Mouse (Mus musculus): Measurements from ENCODE around the gene Cdc42ep2. TPM values are rescaled to one million over a fixed set of nuclear protein-coding genes. Genes with fewer than 3 reads are reported as not detected.

Cdc42ep2 gene
- total and polyA plus RNA-seq, 3 experiments: 1.1 to 1.7 TPM; not detected in 1

DNA sequence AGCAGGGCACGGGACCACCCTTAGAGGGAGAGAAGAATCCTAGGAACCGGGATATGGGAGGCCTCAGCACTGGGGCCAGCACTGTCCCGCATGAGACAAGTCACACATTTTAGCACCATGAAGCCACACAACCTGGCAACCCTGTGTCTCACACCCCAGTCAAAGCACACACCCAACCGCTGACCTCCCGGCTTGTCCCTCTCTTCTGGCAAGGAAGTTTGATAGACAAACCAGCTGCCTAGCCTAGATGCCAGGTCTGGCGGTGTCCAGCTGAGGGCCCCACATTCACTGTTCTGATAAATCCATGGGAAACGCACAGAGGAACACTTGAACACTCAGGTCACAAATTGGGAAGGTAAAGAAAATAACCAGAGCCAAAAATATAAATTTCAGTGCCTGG lies 18.0 kb upstream of the Cdc42ep2 start:
- Histone ChIP-seq H3K4me3 (ENCODE audit: control insufficient read depth in 1 of 2, insufficient read depth in 1 of 2, low read depth in 2 of 2, low read length in 2 of 2) (no peak overlapping the region), H3K9me3 (replicated peaks; ENCODE audit: insufficient read depth, low read length) (no peaks in the 10 kb centered on the region), H3K27me3 (ENCODE audit: control insufficient read depth in 1 of 2, insufficient read depth in 2 of 2, low read length in 2 of 2) (no peaks in the 10 kb centered on the region), H3K27ac (ENCODE audit: control insufficient read depth, low read depth, low read length) (no peak overlapping the region), H3K9ac (ENCODE audit: control insufficient read depth, low read depth, low read length, poor library complexity, severe bottlenecking) (no peak overlapping the region), H3K36me3 (ENCODE audit: control insufficient read depth in 1 of 2, insufficient read depth in 2 of 2, low read length in 2 of 2) (no peaks in the 10 kb centered on the region; a peak in 1 of 4 replicates), H3K79me2 (ENCODE audit: control insufficient read depth, insufficient read depth, low read length, poor library complexity) (no peaks in the 10 kb centered on the region), H3K4me1 (ENCODE audit: control insufficient read depth in 1 of 2, insufficient read depth in 2 of 2, low read length in 2 of 2) (no peaks in the 10 kb centered on the region)
- TF ChIP-seq NELFE (IDR thresholded peaks at IDR 0.05; ENCODE audit: low read depth, low read length): no peak
- no peak for DNase-seq (ENCODE audit: low read depth, low spot score)

DNA sequence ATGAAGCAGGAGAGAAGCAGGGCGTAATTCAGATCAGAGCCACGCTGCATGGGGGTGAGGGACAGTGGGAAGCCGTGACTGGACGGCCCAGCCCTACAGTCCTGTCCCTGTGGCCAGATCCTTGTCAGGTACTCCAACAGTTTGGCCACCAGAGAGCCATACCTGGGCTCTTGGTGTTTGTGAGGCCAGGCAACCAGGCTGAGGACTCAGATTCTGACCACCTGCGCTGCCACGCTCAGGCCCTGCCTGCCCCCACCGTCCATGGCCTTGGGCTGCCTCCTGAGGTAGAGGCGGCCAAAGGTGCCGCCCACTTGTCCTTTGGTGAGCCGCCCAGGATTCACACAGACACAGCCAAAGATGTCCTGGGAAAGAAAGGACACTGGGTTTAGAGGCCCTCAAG lies 16.0 kb upstream of the Cdc42ep2 start:
- H3K9ac ChIP-seq (ENCODE audit: control insufficient read depth, low read depth, low read length, poor library complexity, severe bottlenecking): no peak overlapping the region
- H3K4me1 ChIP-seq (ENCODE audit: control insufficient read depth in 1 of 2, insufficient read depth in 2 of 2, low read length in 2 of 2): no peaks in the 10 kb centered on the region
- H3K9me3 ChIP-seq (replicated peaks; ENCODE audit: insufficient read depth, low read length): no peaks in the 10 kb centered on the region
- no peaks in the 10 kb centered on the region for H3K79me2 ChIP-seq (ENCODE audit: control insufficient read depth, insufficient read depth, low read length, poor library complexity)
- no peak for TF ChIP-seq CHD1 (IDR thresholded peaks at IDR 0.05; ENCODE audit: low read depth, low read length)
- TF ChIP-seq E2F4 (IDR thresholded peaks at IDR 0.05; ENCODE audit: borderline replicate concordance, low read depth, low read length): no peak
- no peak for TF ChIP-seq USF1 (IDR thresholded peaks at IDR 0.05; ENCODE audit: low read depth, low read length)
- no peak for TF ChIP-seq MXI1 (IDR thresholded peaks at IDR 0.05; ENCODE audit: low read depth, low read length)
- no peak for TF ChIP-seq USF2 (IDR thresholded peaks at IDR 0.05; ENCODE audit: borderline replicate concordance in 1 of 2, insufficient read depth in 1 of 2, low read depth in 1 of 2, low read length in 2 of 2)
- no peak for TF ChIP-seq POLR2AphosphoS2 (IDR thresholded peaks at IDR 0.05; ENCODE audit: low read length)
- TF ChIP-seq HCFC1 (IDR thresholded peaks at IDR 0.05; ENCODE audit: low read depth, low read length): no peak
- TF ChIP-seq POLR2A (IDR thresholded peaks at IDR 0.05; ENCODE audit: control insufficient read depth in 1 of 2, insufficient read depth in 1 of 2, low read depth in 1 of 2, low read length in 2 of 2, poor library complexity in 1 of 2): no peak
- no peak for TF ChIP-seq ZC3H11A (IDR thresholded peaks at IDR 0.05; ENCODE audit: low read depth, low read length)
- no peak for TF ChIP-seq TCF12 (IDR thresholded peaks at IDR 0.05; ENCODE audit: low read depth, low read length)
- no peak for TF ChIP-seq SMC3 (IDR thresholded peaks at IDR 0.05; ENCODE audit: low read depth, low read length)
- no peak overlapping the region for H3K27ac ChIP-seq (ENCODE audit: control insufficient read depth, low read depth, low read length)
- H3K36me3 ChIP-seq (ENCODE audit: control insufficient read depth in 1 of 2, insufficient read depth in 2 of 2, low read length in 2 of 2): no peaks in the 10 kb centered on the region; a peak in 1 of 4 replicates
- no peak for DNase-seq (ENCODE audit: low read depth, low spot score)
- H3K4me3 ChIP-seq (ENCODE audit: control insufficient read depth in 1 of 2, insufficient read depth in 1 of 2, low read depth in 2 of 2, low read length in 2 of 2): no peak overlapping the region
- no peaks in the 10 kb centered on the region for H3K27me3 ChIP-seq (ENCODE audit: control insufficient read depth in 1 of 2, insufficient read depth in 2 of 2, low read length in 2 of 2)

DNA sequence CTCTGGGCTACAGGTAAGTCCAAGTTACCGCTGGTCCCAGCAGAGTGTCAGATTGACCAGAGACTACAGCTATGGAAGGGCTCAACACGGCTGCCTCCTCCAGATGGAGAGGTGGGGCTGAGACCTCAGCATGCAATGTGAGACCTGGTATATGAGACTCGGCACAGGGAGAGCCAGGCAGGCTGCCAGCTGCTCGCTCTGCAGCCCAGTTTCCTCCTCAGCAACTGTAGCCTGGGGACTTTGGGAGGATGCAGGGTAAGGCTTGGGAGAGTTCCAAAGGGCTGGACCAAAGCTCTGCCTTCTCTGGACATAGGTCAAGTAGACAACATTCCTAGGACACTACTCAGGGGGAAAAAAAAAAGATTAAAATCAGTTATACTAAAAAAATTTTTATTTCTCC lies 15.6 kb upstream of the Cdc42ep2 start:
- Histone ChIP-seq H3K27ac (ENCODE audit: control insufficient read depth, low read depth, low read length) (no peak overlapping the region), H3K79me2 (ENCODE audit: control insufficient read depth, insufficient read depth, low read length, poor library complexity) (no peaks in the 10 kb centered on the region), H3K9ac (ENCODE audit: control insufficient read depth, low read depth, low read length, poor library complexity, severe bottlenecking) (no peak overlapping the region), H3K36me3 (ENCODE audit: control insufficient read depth in 1 of 2, insufficient read depth in 2 of 2, low read length in 2 of 2) (no peaks in the 10 kb centered on the region; a peak in 1 of 4 replicates), H3K27me3 (ENCODE audit: control insufficient read depth in 1 of 2, insufficient read depth in 2 of 2, low read length in 2 of 2) (no peaks in the 10 kb centered on the region), H3K4me3 (ENCODE audit: control insufficient read depth in 1 of 2, insufficient read depth in 1 of 2, low read depth in 2 of 2, low read length in 2 of 2) (no peak overlapping the region), H3K4me1 (ENCODE audit: control insufficient read depth in 1 of 2, insufficient read depth in 2 of 2, low read length in 2 of 2) (no peaks in the 10 kb centered on the region), H3K9me3 (replicated peaks; ENCODE audit: insufficient read depth, low read length) (no peaks in the 10 kb centered on the region)
- TF ChIP-seq MEF2A (IDR thresholded peaks at IDR 0.05; ENCODE audit: extremely low read depth, insufficient replicate concordance, low read depth, low read length, poor library complexity, severe bottlenecking) (no peak), KAT2A (conservative IDR thresholded peaks at IDR 0.05; ENCODE audit: low read depth, low read length) (no peak), MYB (IDR thresholded peaks at IDR 0.05; ENCODE audit: low read depth, low read length) (no peak), ZC3H11A (IDR thresholded peaks at IDR 0.05; ENCODE audit: low read depth, low read length) (no peak), JUND (IDR thresholded peaks at IDR 0.05; ENCODE audit: low read depth, low read length) (no peak), ZKSCAN1 (IDR thresholded peaks at IDR 0.05; ENCODE audit: low read depth, low read length) (no peak), MYC (IDR thresholded peaks at IDR 0.05; ENCODE audit: low read depth, low read length) (no peak), POLR2AphosphoS5 (IDR thresholded peaks at IDR 0.05; ENCODE audit: borderline replicate concordance, low read depth, low read length) (no peak), BHLHE40 (IDR thresholded peaks at IDR 0.05; ENCODE audit: borderline replicate concordance, low read depth, low read length) (no peak), GABPA (IDR thresholded peaks at IDR 0.05; ENCODE audit: low read depth, low read length) (no peak), CHD1 (IDR thresholded peaks at IDR 0.05; ENCODE audit: low read depth, low read length) (no peak), MXI1 (IDR thresholded peaks at IDR 0.05; ENCODE audit: low read depth, low read length) (no peak), GATA1 (IDR thresholded peaks at IDR 0.05; ENCODE audit: low read depth, low read length) (no peak)
- DNase-seq (ENCODE audit: low read depth, low spot score): no peak
